Mouse (Mus musculus) brain, embryonic 14.5 days (tissue): ENCODE measurements at regions not wholly inside any gene's neighbourhood (a gene's known extent, or its start where the extent isn't known, plus 50 kb on each side); places are given as distances from the start of the nearest gene placed in this dataset.

Experiments used
- CTCF ChIP-seq: fragments of 200-500 bp; IDR thresholded peaks from 2 replicates; pipeline ENCODE4 v1.5.1; 2012; ENCODE audit warnings: inconsistent platforms, mild to moderate bottlenecking, moderate library complexity, borderline replicate concordance; ENCODE audit not compliant: insufficient read depth, insufficient read length; ENCODE audit errors: extremely low read depth
- POLR2A ChIP-seq: fragments of 200-500 bp; IDR thresholded peaks from 2 replicates; pipeline ENCODE4 v1.6.1; 2012; ENCODE audit warnings: mild to moderate bottlenecking, inconsistent platforms, borderline replicate concordance; ENCODE audit not compliant: poor library complexity, insufficient read depth, insufficient read length, severe bottlenecking; ENCODE audit errors: extremely low read depth

DNA sequence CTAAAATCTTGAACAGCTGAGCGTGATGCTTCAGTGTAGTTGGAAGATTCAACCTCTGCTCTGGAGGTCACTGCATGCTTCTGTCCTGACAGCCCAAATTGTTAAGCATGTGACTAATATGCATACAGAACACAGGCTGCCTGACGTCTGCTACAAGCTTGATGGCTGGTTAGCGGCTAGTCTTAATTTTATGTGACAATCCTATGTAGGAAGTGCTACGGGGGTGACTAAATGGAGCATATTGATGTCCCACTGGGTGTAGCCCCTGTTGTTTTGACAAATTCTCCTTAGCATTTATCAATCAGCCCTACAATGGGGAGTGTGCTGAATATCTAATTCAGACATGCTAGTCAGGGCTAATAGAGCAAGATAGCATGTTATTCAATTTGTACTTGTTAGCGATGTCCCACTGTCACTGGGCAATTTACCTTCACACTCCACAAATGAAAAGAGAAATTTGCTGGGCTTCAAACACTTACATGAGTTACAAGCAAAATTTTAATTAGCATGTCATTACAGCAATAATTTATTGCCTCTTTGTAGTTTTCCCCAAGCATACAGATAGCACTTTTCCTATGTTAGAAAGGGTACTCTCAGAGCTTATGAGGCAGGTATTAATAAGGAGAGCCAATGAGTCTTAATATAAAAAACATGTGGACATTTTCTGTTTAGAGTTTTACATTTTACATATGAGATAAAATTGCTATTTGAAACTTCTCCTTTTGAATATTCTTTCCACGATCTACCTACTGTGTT, 188.3 kb upstream of the Isl1 start:
- no peak for TF ChIP-seq CTCF
- no peak for TF ChIP-seq POLR2A
